Mouse (Mus musculus): ENCODE measurements around the gene Ufsp2.

Ufsp2 gene

DNA sequence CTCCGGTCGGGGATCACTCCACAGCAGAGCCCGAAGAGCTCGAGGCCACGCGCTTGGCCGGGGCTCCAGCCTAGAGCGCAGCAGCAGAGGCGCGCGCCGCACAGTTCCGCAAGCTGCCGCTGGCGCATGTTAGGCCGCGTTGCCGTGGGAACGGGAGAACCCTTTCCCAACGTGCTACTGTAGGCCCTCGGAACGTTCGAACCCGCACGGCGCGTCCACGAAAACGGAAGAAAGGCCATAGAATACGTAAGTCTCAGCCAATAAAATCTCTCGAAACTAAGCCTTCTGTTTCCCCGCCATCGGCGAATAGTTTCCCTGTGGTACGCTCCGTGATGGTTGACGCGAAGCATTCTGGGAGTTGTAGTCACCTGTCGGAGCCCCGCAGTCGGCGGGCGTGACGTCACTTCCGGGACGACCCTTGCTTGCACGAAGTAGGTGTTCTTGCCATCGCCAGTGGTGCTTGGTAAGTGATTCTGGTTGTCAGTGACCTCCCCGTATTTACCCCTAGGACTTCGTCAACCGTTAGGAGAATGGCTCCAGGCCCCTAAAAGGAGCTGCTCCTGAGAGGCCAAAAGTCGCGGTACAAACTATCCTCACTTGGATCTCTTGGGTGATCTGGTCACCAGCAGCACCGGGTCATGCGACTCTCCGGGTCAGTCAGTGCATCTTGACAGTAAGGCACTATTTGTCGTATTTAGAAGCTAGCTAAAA, at the start of gene Ufsp2, which contains the start of gene 1700029J07Rik:
Gene Ufsp2, plus strand, starts transcription at position 403 of the 711 bp plus-strand sequence.
Gene 1700029J07Rik, minus strand, starts transcription at position 127 of the 711 bp plus-strand sequence.
- peak; percentile 97 for DNase-seq (ENCODE audit: extremely low read depth, insufficient read length, low spot score)

GRCm38 (mm10) chr8:45934582-45935014, 40.7 kb upstream of the Ufsp2 start, which contains the start of gene Ccdc110:
Ccdc110 (plus strand) TSS chr8:45934619.
- peak; percentile 74 for DNase-seq (ENCODE audit: extremely low read depth, insufficient read length, low spot score)

DNA sequence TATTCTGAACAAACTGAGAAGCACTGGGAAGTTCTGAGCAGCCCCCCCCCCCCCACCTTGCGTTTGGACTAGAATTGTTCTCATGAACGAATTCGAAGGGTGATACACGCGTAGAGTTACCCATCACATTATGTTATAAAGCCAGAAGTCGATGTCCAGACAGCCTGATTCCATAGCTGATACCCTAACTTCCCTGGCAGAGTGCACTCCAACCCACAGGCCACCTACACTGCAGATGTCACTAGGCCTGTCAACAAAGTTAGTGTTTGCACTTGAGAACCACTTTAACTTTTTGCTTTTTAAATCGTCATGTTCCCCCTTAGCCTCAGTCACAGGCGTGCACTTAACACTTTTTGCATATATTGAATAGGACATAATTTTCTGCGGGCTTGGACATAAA, 38.3 kb upstream of the Ufsp2 start:
- no peak for DNase-seq (ENCODE audit: extremely low read depth, insufficient read length, low spot score)

- DNase-seq (ENCODE audit: extremely low read depth, insufficient read length, low spot score) = no peak
These were observed 29.0 kb upstream of the Ufsp2 start for GRCm38 (mm10) chr8:45946283-45946682.

- DNase-seq (ENCODE audit: extremely low read depth, insufficient read length, low spot score) = no peak
These were observed 24.7 kb upstream of the Ufsp2 start for GRCm38 (mm10) chr8:45950622-45951021.

- DNase-seq (ENCODE audit: extremely low read depth, insufficient read length, low spot score) = no peak
These were observed 4.4 kb upstream of the Ufsp2 start for GRCm38 (mm10) chr8:45970894-45971293.

- DNase-seq (ENCODE audit: extremely low read depth, insufficient read length, low spot score) = no peak
These were observed 1.3 kb upstream of the Ufsp2 start for GRCm38 (mm10) chr8:45973988-45974505.

DNA sequence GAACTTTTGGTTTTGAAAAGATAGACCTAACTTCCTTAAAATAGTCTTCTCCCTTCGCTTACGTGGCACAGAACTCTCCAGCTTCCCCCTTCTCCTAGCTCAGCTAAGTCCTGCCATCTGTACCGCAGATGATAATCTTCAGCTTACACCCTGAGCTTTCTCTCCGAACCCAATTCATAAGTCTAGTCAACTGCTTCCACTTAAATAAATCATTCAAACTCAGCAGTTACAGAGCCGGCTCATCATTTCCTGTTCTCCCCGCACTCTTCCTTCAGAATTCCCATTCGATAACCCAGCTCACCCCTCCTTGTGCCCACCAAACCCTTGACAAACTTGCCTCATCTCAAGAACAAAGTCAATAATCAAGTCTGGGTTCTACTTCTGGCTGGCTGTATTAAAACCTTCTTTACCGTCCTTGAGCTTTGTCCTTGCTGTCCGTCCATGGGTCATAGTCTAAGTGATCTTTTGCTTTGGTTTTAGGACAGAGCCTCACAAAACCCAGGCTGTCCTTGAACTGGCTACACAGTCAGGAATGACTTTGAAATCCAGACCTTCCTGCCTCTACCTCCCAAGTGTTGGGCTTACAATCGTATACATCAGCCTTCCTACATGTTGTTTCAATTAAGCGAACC, 625 bp downstream of the Ufsp2 start:
- no peak for DNase-seq (ENCODE audit: extremely low read depth, insufficient read length, low spot score)

GRCm38 (mm10) chr8:45986665-45987064, 11.3 kb downstream of the Ufsp2 start:
- DNase-seq (ENCODE audit: extremely low read depth, insufficient read length, low spot score) = no peak

DNA sequence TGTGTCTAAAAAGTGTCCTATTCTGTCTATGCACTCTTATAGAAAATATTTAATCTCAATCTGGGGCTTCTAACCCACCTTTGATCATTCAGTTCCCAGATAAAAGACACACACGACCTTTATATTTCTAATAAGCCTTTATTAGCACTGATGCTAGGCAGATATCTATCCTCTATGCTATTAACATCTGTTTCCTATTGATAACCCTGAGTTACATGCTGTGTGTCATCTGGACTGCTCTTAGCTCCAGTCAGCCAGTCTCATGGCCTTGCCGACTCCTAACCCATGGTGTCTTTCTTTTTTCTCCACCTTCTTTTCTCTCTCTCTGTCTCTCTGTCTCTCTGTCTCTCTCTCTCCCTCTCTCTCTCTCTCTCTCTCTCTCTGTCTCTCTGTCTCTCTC, 12.9 kb downstream of the Ufsp2 start:
- no peak for DNase-seq (ENCODE audit: extremely low read depth, insufficient read length, low spot score)

- DNase-seq (ENCODE audit: extremely low read depth, insufficient read length, low spot score) = no peak
These were observed 15.4 kb downstream of the Ufsp2 start for GRCm38 (mm10) chr8:45990631-45991310.

- DNase-seq (ENCODE audit: extremely low read depth, insufficient read length, low spot score) = no peak
These were observed 18.8 kb downstream of the Ufsp2 start for GRCm38 (mm10) chr8:45994111-45994510.

GRCm38 (mm10) chr8:45995576-45995975, 20.2 kb downstream of the Ufsp2 start:
- no peak for DNase-seq (ENCODE audit: extremely low read depth, insufficient read length, low spot score)

GRCm38 (mm10) chr8:45998228-45998627, 22.9 kb downstream of the Ufsp2 start:
- DNase-seq (ENCODE audit: extremely low read depth, insufficient read length, low spot score) = no peak

GRCm38 (mm10) chr8:45999138-45999783, 23.9 kb downstream of the Ufsp2 start, which contains the start of gene Lrp2bp:
Lrp2bp (plus strand) TSS chr8:45999303.
- DNase-seq (ENCODE audit: extremely low read depth, insufficient read length, low spot score) = peak; percentile 25

DNA sequence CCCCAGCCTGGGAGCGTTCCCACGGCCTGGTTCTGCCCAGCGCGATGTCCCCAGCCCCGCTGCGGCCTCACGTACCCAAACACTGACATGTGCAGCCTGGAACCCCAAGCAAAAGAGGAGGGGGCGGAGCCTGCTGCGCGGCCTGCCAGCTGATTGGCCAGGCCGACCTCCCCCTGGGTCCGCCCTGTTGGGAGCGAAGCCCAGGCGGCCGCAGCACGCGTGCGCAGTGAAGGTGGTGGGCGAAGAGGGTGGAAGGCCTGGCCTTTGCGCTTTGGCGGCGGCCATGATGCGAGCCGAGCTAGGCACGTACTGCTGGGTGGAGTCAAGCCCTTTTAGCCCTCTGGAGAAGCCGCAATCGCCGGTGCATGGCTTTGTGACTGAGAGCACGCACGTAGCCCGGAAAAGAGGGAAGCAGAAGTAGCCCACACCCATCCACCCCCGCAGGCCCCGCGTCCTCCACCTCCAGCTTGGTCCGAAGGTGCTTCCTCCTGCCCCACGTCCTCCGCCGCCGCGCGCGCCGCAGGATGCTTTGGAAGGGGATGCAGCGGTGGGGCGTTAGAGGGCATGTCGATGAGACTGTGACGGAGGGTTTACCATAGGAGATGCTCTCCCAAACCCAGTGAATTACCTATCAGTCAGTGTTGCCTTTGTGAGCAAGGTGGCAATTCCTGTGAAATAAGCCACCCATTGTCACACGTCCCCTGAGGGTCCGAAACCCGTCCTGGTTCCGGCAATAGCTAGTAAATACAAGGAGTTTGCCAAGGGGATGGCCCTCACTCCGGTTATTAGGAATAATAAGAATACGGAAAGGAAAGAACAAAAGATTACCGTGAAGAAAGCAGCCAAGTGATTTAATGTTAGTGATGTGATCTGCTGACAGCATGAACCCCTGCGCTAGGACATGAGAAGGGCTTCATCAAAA, 24.7 kb downstream of the Ufsp2 start:
- DNase-seq (ENCODE audit: extremely low read depth, insufficient read length, low spot score) = peak; percentile 99

DNA sequence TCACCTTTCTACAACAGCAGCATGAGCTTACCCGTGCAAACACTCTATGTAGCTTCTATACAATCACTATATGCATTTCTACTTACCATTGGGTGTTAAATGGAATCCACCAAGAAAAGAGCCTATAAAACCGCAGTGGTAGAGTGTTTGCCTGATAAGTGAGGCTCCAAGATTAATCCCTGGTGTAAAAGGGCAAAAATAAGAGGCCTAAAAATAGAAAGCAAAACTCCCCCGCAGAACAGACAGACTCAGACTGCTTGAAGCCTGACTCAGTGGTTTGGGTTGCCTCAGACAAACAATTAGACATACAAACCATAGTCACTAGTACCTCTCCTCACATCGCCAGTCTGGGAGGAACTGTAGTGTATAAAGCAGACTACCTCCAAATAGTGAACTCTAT, 30.3 kb downstream of the Ufsp2 start, which contains the start of gene Ankrd37:
Gene Ankrd37, minus strand, starts transcription at position 112 of the 400 bp plus-strand sequence.
- no peak for DNase-seq (ENCODE audit: extremely low read depth, insufficient read length, low spot score)

GRCm38 (mm10) chr8:46007050-46007672, 31.8 kb downstream of the Ufsp2 start:
- DNase-seq (ENCODE audit: extremely low read depth, insufficient read length, low spot score) = no peak

DNA sequence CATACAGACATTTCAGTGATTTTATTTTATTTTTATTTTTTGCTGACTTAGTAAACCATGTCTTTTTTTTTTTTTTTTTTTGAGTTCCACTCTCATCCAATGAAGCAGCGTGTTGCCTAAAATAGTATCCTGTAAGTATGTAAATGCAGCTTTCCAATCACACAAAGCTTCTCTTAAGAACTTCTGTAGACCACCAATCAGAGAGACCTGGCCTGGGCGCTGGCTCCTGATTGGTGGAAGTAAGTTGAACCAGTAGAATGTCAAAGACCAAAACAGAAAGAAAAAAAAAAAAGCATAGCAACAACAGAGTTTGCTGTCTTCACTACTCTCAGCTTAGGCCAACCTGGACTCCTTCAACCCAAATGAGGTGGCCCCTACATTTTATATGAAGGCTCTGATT, 35.0 kb downstream of the Ufsp2 start:
- no peak for DNase-seq (ENCODE audit: extremely low read depth, insufficient read length, low spot score)

Measured in 3134 (cell line).